Mouse (Mus musculus): Measurements from ENCODE around the gene Mast4. TPM values are rescaled to one million over a fixed set of nuclear protein-coding genes. Genes with fewer than 3 reads are reported as not detected.

Gene Mast4
- polyA plus RNA-seq, 1 experiment = 51.8 TPM

- TF ChIP-seq CTCF (IDR thresholded peaks at IDR 0.05; ENCODE audit: borderline replicate concordance, insufficient read depth, low read length) = no peak
- TF ChIP-seq POLR2A (IDR thresholded peaks at IDR 0.05; ENCODE audit: low read depth, low read length) = no peak
- H3K4me3 ChIP-seq (ENCODE audit: insufficient read depth, low read length) = no peak overlapping the region
- H3K27ac ChIP-seq (ENCODE audit: insufficient read depth, low read length) = no peak overlapping the region
- H3K4me1 ChIP-seq (ENCODE audit: control insufficient read depth, insufficient read depth, low read length) = no peaks in the 10 kb centered on the region
Measured at GRCm38 (mm10) chr13:103319881-103320280, 14.4 kb downstream of the Mast4 start.

GRCm38 (mm10) chr13:103319317-103319716, 15.0 kb downstream of the Mast4 start:
- Histone ChIP-seq H3K4me3 (ENCODE audit: insufficient read depth, low read length) (no peak overlapping the region), H3K4me1 (ENCODE audit: control insufficient read depth, insufficient read depth, low read length) (no peaks in the 10 kb centered on the region), H3K27ac (ENCODE audit: insufficient read depth, low read length) (no peak overlapping the region)
- TF ChIP-seq POLR2A (IDR thresholded peaks at IDR 0.05; ENCODE audit: low read depth, low read length) (no peak), CTCF (IDR thresholded peaks at IDR 0.05; ENCODE audit: borderline replicate concordance, insufficient read depth, low read length) (no peak)

GRCm38 (mm10) chr13:103316777-103317367, 17.4 kb downstream of the Mast4 start:
- no peak overlapping the region for H3K27ac ChIP-seq (ENCODE audit: insufficient read depth, low read length)
- TF ChIP-seq POLR2A (IDR thresholded peaks at IDR 0.05; ENCODE audit: low read depth, low read length) (no peak), CTCF (IDR thresholded peaks at IDR 0.05; ENCODE audit: borderline replicate concordance, insufficient read depth, low read length) (no peak)
- no peak overlapping the region for H3K4me3 ChIP-seq (ENCODE audit: insufficient read depth, low read length)
- H3K4me1 ChIP-seq (ENCODE audit: control insufficient read depth, insufficient read depth, low read length) = no peaks in the 10 kb centered on the region

GRCm38 (mm10) chr13:103315113-103315708, 19.1 kb downstream of the Mast4 start:
- H3K27ac ChIP-seq (ENCODE audit: insufficient read depth, low read length) = no peak overlapping the region
- TF ChIP-seq CTCF (IDR thresholded peaks at IDR 0.05; ENCODE audit: borderline replicate concordance, insufficient read depth, low read length) = no peak
- TF ChIP-seq POLR2A (IDR thresholded peaks at IDR 0.05; ENCODE audit: low read depth, low read length) = no peak
- H3K4me3 ChIP-seq (ENCODE audit: insufficient read depth, low read length) = no peak overlapping the region
- no peaks in the 10 kb centered on the region for H3K4me1 ChIP-seq (ENCODE audit: control insufficient read depth, insufficient read depth, low read length)

GRCm38 (mm10) chr13:103308296-103308695, 26.0 kb downstream of the Mast4 start:
- TF ChIP-seq POLR2A (IDR thresholded peaks at IDR 0.05; ENCODE audit: low read depth, low read length) (no peak), CTCF (IDR thresholded peaks at IDR 0.05; ENCODE audit: borderline replicate concordance, insufficient read depth, low read length) (no peak)
- Histone ChIP-seq H3K4me3 (ENCODE audit: insufficient read depth, low read length) (no peak overlapping the region), H3K4me1 (ENCODE audit: control insufficient read depth, insufficient read depth, low read length) (peaks cover 3% of the 10 kb centered on the region; the same call in 1 of the 2 replicates), H3K27ac (ENCODE audit: insufficient read depth, low read length) (no peak overlapping the region)

- Histone ChIP-seq H3K4me3 (ENCODE audit: insufficient read depth, low read length) (no peak overlapping the region), H3K4me1 (ENCODE audit: control insufficient read depth, insufficient read depth, low read length) (peaks cover 3% of the 10 kb centered on the region; the same call in 1 of the 2 replicates), H3K27ac (ENCODE audit: insufficient read depth, low read length) (no peak overlapping the region)
- TF ChIP-seq POLR2A (IDR thresholded peaks at IDR 0.05; ENCODE audit: low read depth, low read length) (no peak), CTCF (IDR thresholded peaks at IDR 0.05; ENCODE audit: borderline replicate concordance, insufficient read depth, low read length) (no peak)
Measured at GRCm38 (mm10) chr13:103303826-103304225, 30.5 kb downstream of the Mast4 start.

- H3K27ac ChIP-seq (ENCODE audit: insufficient read depth, low read length) = no peak overlapping the region
- H3K4me3 ChIP-seq (ENCODE audit: insufficient read depth, low read length) = no peak overlapping the region
- H3K4me1 ChIP-seq (ENCODE audit: control insufficient read depth, insufficient read depth, low read length) = peaks cover 3% of the 10 kb centered on the region; the same call in 1 of the 2 replicates
- no peak for TF ChIP-seq CTCF (IDR thresholded peaks at IDR 0.05; ENCODE audit: borderline replicate concordance, insufficient read depth, low read length)
- no peak for TF ChIP-seq POLR2A (IDR thresholded peaks at IDR 0.05; ENCODE audit: low read depth, low read length)
Measured at GRCm38 (mm10) chr13:103302508-103302907, 31.8 kb downstream of the Mast4 start.

- no peak for TF ChIP-seq POLR2A (IDR thresholded peaks at IDR 0.05; ENCODE audit: low read depth, low read length)
- TF ChIP-seq CTCF (IDR thresholded peaks at IDR 0.05; ENCODE audit: borderline replicate concordance, insufficient read depth, low read length) = no peak
- Histone ChIP-seq H3K4me3 (ENCODE audit: insufficient read depth, low read length) (no peak overlapping the region), H3K27ac (ENCODE audit: insufficient read depth, low read length) (no peak overlapping the region), H3K4me1 (ENCODE audit: control insufficient read depth, insufficient read depth, low read length) (peaks cover 3% of the 10 kb centered on the region; the same call in 1 of the 2 replicates)
Measured at GRCm38 (mm10) chr13:103302077-103302476, 32.2 kb downstream of the Mast4 start.

- H3K4me3 ChIP-seq (ENCODE audit: insufficient read depth, low read length) = no peak overlapping the region
- no peak for TF ChIP-seq CTCF (IDR thresholded peaks at IDR 0.05; ENCODE audit: borderline replicate concordance, insufficient read depth, low read length)
- no peak for TF ChIP-seq POLR2A (IDR thresholded peaks at IDR 0.05; ENCODE audit: low read depth, low read length)
- peaks cover 4% of the 10 kb centered on the region; the same call in 1 of the 2 replicates for H3K4me1 ChIP-seq (ENCODE audit: control insufficient read depth, insufficient read depth, low read length)
- H3K27ac ChIP-seq (ENCODE audit: insufficient read depth, low read length) = no peak overlapping the region
Measured at GRCm38 (mm10) chr13:103294424-103294823, 39.9 kb downstream of the Mast4 start.

GRCm38 (mm10) chr13:103293121-103293520, 41.2 kb downstream of the Mast4 start:
- TF ChIP-seq CTCF (IDR thresholded peaks at IDR 0.05; ENCODE audit: borderline replicate concordance, insufficient read depth, low read length) (no peak), POLR2A (IDR thresholded peaks at IDR 0.05; ENCODE audit: low read depth, low read length) (no peak)
- Histone ChIP-seq H3K27ac (ENCODE audit: insufficient read depth, low read length) (no peak overlapping the region), H3K4me3 (ENCODE audit: insufficient read depth, low read length) (no peak overlapping the region), H3K4me1 (ENCODE audit: control insufficient read depth, insufficient read depth, low read length) (peaks cover 4% of the 10 kb centered on the region; the same call in 1 of the 2 replicates)
